Mouse (Mus musculus): ENCODE measurements around the gene Sars2. TPM values are rescaled to one million over a fixed set of nuclear protein-coding genes. Genes with fewer than 3 reads are reported as not detected.

Gene Sars2
- polyA plus RNA-seq, 1 experiment, result 25.0 TPM

DNA sequence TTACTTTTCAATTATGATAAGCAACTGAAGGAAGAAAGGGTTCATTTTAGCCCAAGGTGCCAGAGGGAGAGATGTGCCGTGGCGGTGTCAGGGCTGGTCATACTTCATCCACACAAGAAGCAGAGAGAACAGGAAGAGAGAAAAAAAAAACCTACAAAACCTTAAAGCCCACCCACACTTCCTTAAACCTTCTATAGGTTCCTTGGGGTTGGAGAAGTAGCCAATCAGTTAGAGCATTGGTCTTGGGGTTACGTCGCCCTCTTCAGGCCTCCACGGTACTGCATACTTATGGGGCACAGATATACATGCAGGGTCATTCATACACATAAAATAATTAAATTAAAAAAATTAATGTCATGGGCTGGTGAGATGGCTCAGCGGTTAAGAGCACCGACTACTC is 19.7 kb upstream of the Sars2 start:
- WGBS, result 96% methylated on average over 7 of the region's 7 CpGs
- DNase-seq (ENCODE audit: low read depth, low spot score), result no peak

DNA sequence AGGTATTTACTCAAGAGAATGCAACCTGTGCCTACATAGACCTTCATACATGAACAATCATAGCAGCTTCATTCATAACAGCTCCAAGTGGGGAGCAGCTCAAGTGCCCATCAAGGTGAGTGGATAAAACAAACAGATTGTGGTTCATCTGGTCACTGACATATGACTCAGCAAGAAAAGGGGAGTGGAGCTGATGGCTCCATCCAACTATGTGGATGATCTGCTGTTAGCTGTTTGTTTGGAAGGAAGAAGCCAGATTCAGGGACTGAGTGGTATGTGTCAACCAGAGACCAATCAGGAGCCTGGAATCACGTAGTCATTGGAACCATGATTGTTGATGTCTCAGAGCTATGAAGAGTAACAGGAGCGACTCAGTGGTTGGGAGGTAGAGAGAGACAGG is 17.2 kb upstream of the Sars2 start:
- DNase-seq (ENCODE audit: low read depth, low spot score), result no peak
- WGBS, result 85% methylated on average over 2 of the region's 2 CpGs

DNA sequence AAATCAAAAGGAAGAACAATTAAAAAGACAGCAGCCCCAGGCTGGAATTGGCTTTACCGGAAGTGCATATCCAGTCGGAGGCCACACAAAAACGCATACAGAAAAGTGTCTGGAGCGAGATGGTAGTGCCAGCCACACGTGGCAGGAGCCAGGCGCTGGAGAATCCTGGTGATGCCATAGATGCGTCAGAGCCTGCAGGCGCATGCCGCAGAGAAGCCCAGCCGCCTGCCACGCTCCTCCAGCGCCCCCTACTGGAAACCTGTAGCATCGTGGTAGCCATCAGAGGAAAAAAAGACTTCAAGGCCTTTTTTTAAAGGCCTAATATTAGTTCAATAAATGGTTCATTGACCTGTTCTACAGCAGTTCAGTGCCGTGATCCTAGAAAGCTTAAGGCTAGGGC is 15.2 kb upstream of the Sars2 start:
- peak; percentile 18 for DNase-seq (ENCODE audit: low read depth, low spot score)
- 11% methylated on average over 14 of the region's 14 CpGs for WGBS

GRCm38 (mm10) chr7:28727649-28728340 is 14.0 kb upstream of the Sars2 start:
- DNase-seq (ENCODE audit: low read depth, low spot score), result no peak
- whole genome bisulfite sequencing, result 55% methylated on average over 10 of the region's 10 CpGs

GRCm38 (mm10) chr7:28732341-28733142 is 9.2 kb upstream of the Sars2 start:
- peak; percentile 78 for DNase-seq (ENCODE audit: low read depth, low spot score)
- 9% methylated on average over 58 of the region's 58 CpGs for WGBS

DNA sequence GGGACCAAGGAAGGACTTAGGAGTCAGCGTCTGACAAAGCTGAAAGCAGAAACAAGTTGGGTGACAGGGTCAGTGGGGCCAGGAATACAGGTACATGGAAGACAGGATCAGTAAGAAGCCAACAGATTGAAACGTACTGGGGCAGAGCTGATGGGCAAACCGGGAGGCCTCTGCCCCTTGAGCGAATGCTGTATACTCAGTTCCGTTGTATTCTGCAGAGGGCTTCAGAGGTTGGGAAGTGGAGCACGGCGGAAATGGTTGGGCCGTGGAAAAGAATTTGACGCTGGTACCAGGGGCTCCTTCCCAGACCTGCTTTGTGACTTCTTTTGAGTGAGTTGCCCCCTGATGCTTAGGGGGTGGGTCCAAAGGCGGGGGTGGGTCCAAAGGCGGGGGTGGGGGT is 8.6 kb upstream of the Sars2 start:
- 24% methylated on average over 11 of the region's 11 CpGs for WGBS
- no peak for DNase-seq (ENCODE audit: low read depth, low spot score)

DNA sequence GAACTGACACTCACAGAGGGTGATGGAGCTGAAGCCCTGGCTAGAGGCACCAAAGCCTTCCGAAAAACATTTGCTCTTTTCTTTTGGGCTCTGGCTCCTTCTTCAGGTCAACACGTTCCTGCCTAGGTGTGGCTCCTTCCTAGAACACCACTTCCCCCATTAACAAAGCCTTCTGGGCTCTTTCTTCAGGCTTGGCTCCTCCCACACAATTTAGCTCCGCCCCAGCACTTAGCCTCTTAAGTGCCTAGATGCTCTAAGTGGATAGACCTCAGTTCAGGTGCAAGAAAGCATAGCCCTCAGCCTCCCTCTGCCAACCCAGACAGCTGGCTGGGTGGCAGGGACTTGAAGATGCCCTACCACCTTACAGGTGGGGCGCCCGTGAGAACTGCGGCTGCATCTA is 6.1 kb upstream of the Sars2 start:
- no peak for DNase-seq (ENCODE audit: low read depth, low spot score)
- WGBS, result 75% methylated on average over 6 of the region's 6 CpGs

- DNase-seq (ENCODE audit: low read depth, low spot score), result no peak
- WGBS, result 93% methylated on average over 21 of the region's 21 CpGs
Observed at GRCm38 (mm10) chr7:28739829-28740228, 2.0 kb upstream of the Sars2 start.

DNA sequence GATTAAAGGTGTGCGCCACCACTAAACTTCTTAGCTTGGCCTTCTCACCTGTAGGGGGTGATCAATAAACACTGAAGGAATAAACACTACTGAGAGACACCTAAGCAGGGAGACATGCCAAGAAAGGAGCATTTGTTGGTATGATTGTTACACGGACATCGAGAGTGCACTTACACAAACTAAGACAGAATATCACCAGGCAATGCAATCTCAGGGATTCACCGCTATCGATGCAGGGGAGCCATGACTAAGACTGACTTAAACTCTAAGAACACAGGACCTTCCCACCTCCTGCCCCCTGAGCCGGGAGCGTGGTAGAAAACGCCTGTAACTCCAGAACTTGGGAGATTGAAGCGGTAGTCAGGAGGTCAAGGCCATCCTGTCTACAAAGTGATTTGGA is 843 bp upstream of the Sars2 start:
- DNase-seq (ENCODE audit: low read depth, low spot score), result no peak
- WGBS, result 15% methylated on average over 9 of the region's 9 CpGs

- no peak for DNase-seq (ENCODE audit: low read depth, low spot score)
- 0% methylated on average over 13 of the region's 13 CpGs for WGBS
Observed at GRCm38 (mm10) chr7:28741368-28741708, 454 bp upstream of the Sars2 start.

GRCm38 (mm10) chr7:28749935-28750334 is 8.1 kb downstream of the Sars2 start:
- WGBS, result 93% methylated on average over 7 of the region's 7 CpGs
- DNase-seq (ENCODE audit: low read depth, low spot score), result no peak

GRCm38 (mm10) chr7:28756079-28756478 is 14.3 kb downstream of the Sars2 start, which contains the start of gene Ccer2:
Gene Ccer2, plus strand, starts transcription at chr7:28756174.
- DNase-seq (ENCODE audit: low read depth, low spot score), result no peak
- 2% methylated on average over 17 of the region's 17 CpGs for WGBS

GRCm38 (mm10) chr7:28758623-28759022 is 16.8 kb downstream of the Sars2 start:
- WGBS, result 82% methylated on average over 13 of the region's 13 CpGs
- DNase-seq (ENCODE audit: low read depth, low spot score), result no peak

GRCm38 (mm10) chr7:28761907-28762306 is 20.1 kb downstream of the Sars2 start:
- DNase-seq (ENCODE audit: low read depth, low spot score), result no peak
- 84% methylated on average over 9 of the region's 9 CpGs for WGBS

- no peak for DNase-seq (ENCODE audit: low read depth, low spot score)
- WGBS, result 64% methylated on average over 6 of the region's 6 CpGs
Observed at GRCm38 (mm10) chr7:28765211-28765610, 23.4 kb downstream of the Sars2 start.

- peak; percentile 99 for DNase-seq (ENCODE audit: low read depth, low spot score)
- WGBS, result under 1% methylated on average over 45 of the region's 45 CpGs
Observed at GRCm38 (mm10) chr7:28766173-28766879, 24.5 kb downstream of the Sars2 start, which contains the start of gene Sirt2. Gene Sirt2, plus strand, starts transcription at chr7:28766735.

DNA sequence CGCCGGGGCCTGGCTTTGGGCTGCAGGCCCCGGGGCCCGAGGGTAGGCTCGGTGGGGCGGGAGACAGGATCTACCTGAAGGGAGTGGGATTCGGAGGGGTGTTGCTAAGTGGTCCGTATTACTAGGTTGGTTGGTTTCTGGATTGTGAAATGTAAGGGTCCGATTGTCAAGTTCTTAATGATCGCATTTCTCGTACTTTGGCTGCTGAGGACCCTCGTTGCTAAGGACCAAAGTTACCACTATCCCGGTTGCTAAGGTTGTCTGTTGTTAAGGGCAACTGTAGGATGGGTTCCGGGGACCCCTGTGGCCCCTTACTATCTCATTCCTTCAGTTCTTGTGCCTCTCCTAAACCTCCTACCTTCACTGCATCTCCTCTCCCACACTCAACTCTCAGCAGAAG is 25.1 kb downstream of the Sars2 start:
- WGBS, result 3% methylated on average over 14 of the region's 14 CpGs
- DNase-seq (ENCODE audit: low read depth, low spot score), result no peak

DNA sequence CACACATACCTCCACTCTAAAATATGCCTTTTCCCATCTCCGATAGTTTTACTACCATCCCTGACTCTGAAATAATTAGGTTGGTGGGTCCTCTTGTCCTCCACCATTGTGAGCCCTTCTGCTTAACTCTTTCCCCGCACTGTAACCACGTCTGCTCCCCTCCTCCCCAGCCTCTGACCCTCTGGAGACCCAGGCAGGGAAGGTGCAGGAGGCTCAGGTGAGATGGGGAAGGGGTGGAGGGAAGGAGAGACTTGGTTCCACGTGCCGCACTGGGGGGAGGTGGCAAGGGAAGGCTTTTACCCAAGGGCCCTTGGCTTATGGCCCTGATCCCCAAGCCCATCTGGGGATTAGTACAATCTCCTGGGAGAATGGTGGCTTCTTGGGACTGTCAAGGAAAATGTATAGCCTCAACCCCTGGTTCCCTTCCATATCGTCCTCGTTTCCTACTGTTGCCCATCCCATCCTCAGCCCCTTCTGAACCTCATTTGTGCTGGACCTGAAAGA is 25.7 kb downstream of the Sars2 start, which contains the start of gene Nfkbib:
Gene Nfkbib (minus strand): TSS at position 51 of the 504 bp plus-strand sequence.
- DNase-seq (ENCODE audit: low read depth, low spot score), result no peak
- WGBS, result 62% methylated on average over 7 of the region's 7 CpGs

GRCm38 (mm10) chr7:28769414-28769958 is 27.7 kb downstream of the Sars2 start:
- WGBS, result 95% methylated on average over 9 of the region's 9 CpGs
- DNase-seq (ENCODE audit: low read depth, low spot score), result no peak

- DNase-seq (ENCODE audit: low read depth, low spot score), result no peak
- WGBS, result 85% methylated on average over 3 of the region's 3 CpGs
Observed at GRCm38 (mm10) chr7:28770309-28770708, 28.5 kb downstream of the Sars2 start.

Data from large intestine, adult 2 months (tissue).